8 mouse cellular contexts compared by ENCODE assay signal in genomic region chr15:83089429-83089605, GRCm38 (mm10). TPM values are rescaled to one million over a fixed set of nuclear protein-coding genes. Genes with fewer than 3 reads are reported as not detected.
DNase-seq lines count a peak whose midpoint lies in the region; ATAC-seq lines count a peak whose summit lies in the region.

Serhl (plus strand) TSS chr15:83089506.

- peak; percentile 11 to 12 for DNase-seq in cerebellum, postnatal 36 days
- DNase-seq in cerebellum, postnatal 10 days = no peak
- DNase-seq in adrenal gland, postnatal 10 days = no peak
- DNase-seq in gastrocnemius, postnatal 14 days = no peak
- no peak for DNase-seq in intestine, embryonic 14.5 days (ENCODE audit: low spot score)
- no peak for DNase-seq in cerebellum, adult 8-10 months
- DNase-seq in ovary, postnatal 14 days (ENCODE audit: low spot score) = no peak

- H3K9ac ChIP-seq in intestine, embryonic 14.5 days (ENCODE audit: low read length) = no peak within 1 kb of the TSS

- H3K4me1 ChIP-seq in intestine, embryonic 14.5 days (replicated peaks; ENCODE audit: control insufficient read depth, insufficient read depth, low read length) = peaks cover 8% of the 10 kb centered on the region

- no peak within 1 kb of the TSS for H3K4me3 ChIP-seq in intestine, embryonic 14.5 days (ENCODE audit: low read depth, low read length)

- no peaks in the 10 kb centered on the region for H3K36me3 ChIP-seq in intestine, embryonic 14.5 days (ENCODE audit: control insufficient read depth, insufficient read depth, low read length)

- WGBS in intestine, embryonic 14.5 days = 22% methylated on average over 7 of the region's 7 CpGs

- intact Hi-C loops in gastrocnemius, postnatal 14 days (cut with DNase I; ENCODE audit: low total_unique reads) = no loop called here

- peak within 1 kb of the TSS; percentile 25; the same call in 1 of the 2 replicates for H3K4me2 ChIP-seq in intestine, embryonic 14.5 days (ENCODE audit: low read length)

- H3K9me3 ChIP-seq in intestine, embryonic 14.5 days (ENCODE audit: control insufficient read depth, low read length) = no peaks in the 10 kb centered on the region

- ATAC-seq in intestine, embryonic 14.5 days (replicated peaks; ENCODE audit: low FRiP score, low TSS enrichment, low read depth) = no peak
- no peak for ATAC-seq in monocyte, adult 5-6 weeks (replicated peaks; ENCODE audit: insufficient number of reproducible peaks, low FRiP score, low TSS enrichment, poor library complexity, severe bottlenecking)

- H3K27me3 ChIP-seq in intestine, embryonic 14.5 days (replicated peaks; ENCODE audit: control insufficient read depth, insufficient read depth, low read length) = 0 out of 2 replicates have a peak, but pooled peaks cover 7% of the 10 kb centered on the region

- no peak within 1 kb of the TSS for H3K27ac ChIP-seq in intestine, embryonic 14.5 days (ENCODE audit: low read depth)

RNA-seq across cellular contexts. Expression of gene Serhl, which starts in this region (rescaled TPM):
- total RNA-seq in adrenal gland, postnatal 10 days (2021) = 10 to 100 TPM; 71.2 to 89.2 TPM
- total RNA-seq in gastrocnemius, postnatal 14 days (2021) = 10 to 100 TPM; 31.9 to 32.5 TPM
- 64.2 and 71.9 TPM in 2 replicates for polyA plus RNA-seq in intestine, embryonic 14.5 days (2014; fragmentation: Nextera tagmentation; extraction: Ambion mirVana)
- 16.9 to 26.7 TPM (median 20.9 TPM) in 3 replicates for total RNA-seq in monocyte, adult 5-6 weeks (2017)

Comparison
In these comparisons a context has a peak if more than half of its experiments do, and no peak if none do; other contexts are left out.
1. DNase-seq: peak in cerebellum, postnatal 36 days (2 of 2); none in cerebellum, postnatal 10 days (0 of 2), adrenal gland, postnatal 10 days (single experiment), gastrocnemius, postnatal 14 days (single experiment), intestine, embryonic 14.5 days (single experiment), cerebellum, adult 8-10 months (single experiment) and ovary, postnatal 14 days (single experiment).